Mouse (Mus musculus) lung, embryonic 14.5 days (tissue): ENCODE measurements around the gene Gm48551. TPM values are rescaled to one million over a fixed set of nuclear protein-coding genes. Genes with fewer than 3 reads are reported as not detected.

Source experiments
- ATAC-seq: fragments of 200-750 bp; cut with Nextera tagmentation; 2 replicates; pipeline ENCODE4 v1.8.0; 2017; ENCODE audit warnings: mild to moderate bottlenecking, moderate TSS enrichment, moderate library complexity; ENCODE audit not compliant: insufficient read depth
- DNase-seq: peaks from one replicate; pipeline ENCODE4 v3.0.0-alpha.2; 2015
- H3K27ac ChIP-seq: fragments of 300-500 bp; sonication (generic); 2 replicates; pipeline ENCODE4 v1.5.1; 2014; ENCODE audit warnings: low read depth, mild to moderate bottlenecking, moderate library complexity
- H3K27me3 ChIP-seq: fragments of 300-500 bp; sonication (generic); 2 replicates; pipeline ENCODE4 v1.6.1; 2014; ENCODE audit warnings: low read length, control low read depth; ENCODE audit not compliant: insufficient read depth
- H3K36me3 ChIP-seq: fragments of 300-500 bp; sonication (generic); 2 replicates; pipeline ENCODE4 v1.6.1; 2014; ENCODE audit warnings: control low read depth; ENCODE audit not compliant: insufficient read depth
- H3K4me1 ChIP-seq: fragments of 300-500 bp; sonication (generic); 2 replicates; pipeline ENCODE4 v1.6.1; 2014; ENCODE audit warnings: antibody characterized with exemption, control low read depth; ENCODE audit not compliant: insufficient read depth
- H3K4me2 ChIP-seq: fragments of 300-500 bp; sonication (generic); 2 replicates; pipeline ENCODE4 v1.6.1; 2014; ENCODE audit warnings: mild to moderate bottlenecking
- H3K4me3 ChIP-seq: fragments of 300-500 bp; sonication (generic); 2 replicates; pipeline ENCODE4 v1.5.1; 2014; ENCODE audit warnings: low read depth, low read length
- H3K9ac ChIP-seq: fragments of 300-500 bp; sonication (generic); 2 replicates; pipeline ENCODE4 v1.6.1; 2014
- H3K9me3 ChIP-seq: fragments of 300-500 bp; sonication (generic); 2 replicates; pipeline ENCODE4 v1.6.1; 2016; ENCODE audit warnings: low read depth, low read length, control low read depth
- CTCF ChIP-seq: IDR thresholded peaks from 2 replicates; pipeline ENCODE4 v1.5.1; 2016; ENCODE audit warnings: antibody characterized with exemption, low read depth
- WGBS: fragments of 180-500 bp; shearing (Covaris S2); extraction: QIAGEN DNeasy Blood & Tissue Kit; methylation state at CpG from one replicate; pipeline ENCODE4 v1.1.7; 2014; 5-methylcytosine and 5-hydroxymethylcytosine counted together
- polyA plus RNA-seq: library from polyadenylated mRNA; unstranded; fragments of >200 nt; fragmentation: Nextera tagmentation; extraction: Ambion mirVana; gene quantifications from 2 replicates; pipeline ENCODE4 v1.2.1, GENCODE M21; 2014

Gene Gm48551
- polyA plus RNA-seq, 1 experiment from 2014 or later, result 3.8 TPM

GRCm38 (mm10) chr10:81358209-81358608 is 26.1 kb upstream of the Gm48551 start:
- ATAC-seq (peak; percentile 1; the same call in 1 of the 2 replicates), DNase-seq (peak; percentile 54)
- peaks cover under 1% of the 10 kb centered on the region; the same call in 1 of the 2 replicates for H3K27me3 ChIP-seq
- 27% methylated on average over 4 of the region's 4 CpGs for WGBS
- peaks cover 13% of the 10 kb centered on the region; the same call in 1 of the 2 replicates for H3K36me3 ChIP-seq
- no peak for TF ChIP-seq CTCF
- H3K9ac ChIP-seq, result peak overlapping the region; percentile 81
- peak overlapping the region; percentile 100 for H3K4me2 ChIP-seq
- no peaks in the 10 kb centered on the region for H3K9me3 ChIP-seq
- peaks cover 24% of the 10 kb centered on the region for H3K4me1 ChIP-seq
- H3K4me3 ChIP-seq, result peak overlapping the region; percentile 78
- peak overlapping the region; percentile 69; the same call in 1 of the 2 replicates for H3K27ac ChIP-seq

- peak overlapping the region; percentile 69; the same call in 1 of the 2 replicates for H3K27ac ChIP-seq
- TF ChIP-seq CTCF, result no peak
- no peak for ATAC-seq
- H3K9me3 ChIP-seq, result no peaks in the 10 kb centered on the region
- H3K36me3 ChIP-seq, result peaks cover 13% of the 10 kb centered on the region; the same call in 1 of the 2 replicates
- peak overlapping the region; percentile 78 for H3K4me3 ChIP-seq
- peak overlapping the region; percentile 100 for H3K4me2 ChIP-seq
- H3K27me3 ChIP-seq, result peaks cover 6% of the 10 kb centered on the region; the same call in 1 of the 2 replicates
- H3K4me1 ChIP-seq, result peaks cover 29% of the 10 kb centered on the region
- no peak overlapping the region; the same call in 1 of the 2 replicates for H3K9ac ChIP-seq
- 68% methylated on average over 1 of the region's 1 CpGs for WGBS
- DNase-seq, result no peak
Measured at GRCm38 (mm10) chr10:81358841-81359240, 25.4 kb upstream of the Gm48551 start.

- H3K4me3 ChIP-seq, result no peak overlapping the region
- no peak overlapping the region for H3K9ac ChIP-seq
- 57% methylated on average over 8 of the region's 8 CpGs for WGBS
- no peak for ATAC-seq
- H3K9me3 ChIP-seq, result no peaks in the 10 kb centered on the region
- DNase-seq, result peak; percentile 36
- peaks cover 13% of the 10 kb centered on the region; the same call in 1 of the 2 replicates for H3K36me3 ChIP-seq
- no peak for TF ChIP-seq CTCF
- peaks cover 42% of the 10 kb centered on the region for H3K4me1 ChIP-seq
- peaks cover 8% of the 10 kb centered on the region; the same call in 1 of the 2 replicates for H3K27me3 ChIP-seq
- H3K27ac ChIP-seq, result no peak overlapping the region
- no peak overlapping the region for H3K4me2 ChIP-seq
Measured at GRCm38 (mm10) chr10:81360721-81361120, 23.5 kb upstream of the Gm48551 start.

GRCm38 (mm10) chr10:81362336-81362949 is 21.8 kb upstream of the Gm48551 start:
- peak overlapping the region; percentile 79 for H3K27ac ChIP-seq
- H3K9ac ChIP-seq, result peak overlapping the region; percentile 26; the same call in 1 of the 2 replicates
- ATAC-seq, result peak; percentile 9; the same call in 1 of the 2 replicates
- WGBS, result 53% methylated on average over 12 of the region's 12 CpGs
- H3K36me3 ChIP-seq, result peaks cover 29% of the 10 kb centered on the region
- H3K4me2 ChIP-seq, result peak overlapping the region; percentile 60
- peaks cover 8% of the 10 kb centered on the region; the same call in 1 of the 2 replicates for H3K27me3 ChIP-seq
- peaks cover 40% of the 10 kb centered on the region for H3K4me1 ChIP-seq
- no peaks in the 10 kb centered on the region for H3K9me3 ChIP-seq
- DNase-seq, result peak; percentile 52
- TF ChIP-seq CTCF, result no peak
- H3K4me3 ChIP-seq, result no peak overlapping the region

GRCm38 (mm10) chr10:81363436-81364346 is 20.6 kb upstream of the Gm48551 start:
- Histone ChIP-seq H3K27ac (peak overlapping the region; percentile 79), H3K4me2 (peak overlapping the region; percentile 60), H3K9ac (peak overlapping the region; percentile 39), H3K27me3 (peaks cover 8% of the 10 kb centered on the region; the same call in 1 of the 2 replicates), H3K4me1 (peaks cover 31% of the 10 kb centered on the region), H3K4me3 (peak overlapping the region; percentile 34), H3K36me3 (peaks cover 41% of the 10 kb centered on the region), H3K9me3 (no peaks in the 10 kb centered on the region)
- 8% methylated on average over 54 of the region's 54 CpGs for WGBS
- no peak for TF ChIP-seq CTCF
- DNase-seq (peak; percentile 37), ATAC-seq (no peak)

- Histone ChIP-seq H3K36me3 (peaks cover 51% of the 10 kb centered on the region), H3K4me1 (peaks cover 28% of the 10 kb centered on the region), H3K27me3 (peaks cover 8% of the 10 kb centered on the region; the same call in 1 of the 2 replicates), H3K4me2 (peak overlapping the region; percentile 60), H3K9ac (0 out of 2 replicates have a peak overlapping the region, but pooled peaks have one; percentile 39), H3K27ac (no peak overlapping the region), H3K9me3 (no peaks in the 10 kb centered on the region), H3K4me3 (peak overlapping the region; percentile 34)
- ATAC-seq (no peak; the same call in 1 of the 2 replicates), DNase-seq (peak; percentile 50)
- TF ChIP-seq CTCF, result no peak
- WGBS, result 10% methylated on average over 28 of the region's 28 CpGs
Measured at GRCm38 (mm10) chr10:81364666-81365065, 19.6 kb upstream of the Gm48551 start.

GRCm38 (mm10) chr10:81365073-81365472 is 19.2 kb upstream of the Gm48551 start:
- peaks cover 52% of the 10 kb centered on the region for H3K36me3 ChIP-seq
- H3K27ac ChIP-seq, result no peak overlapping the region
- no peak overlapping the region for H3K4me3 ChIP-seq
- WGBS, result 26% methylated on average over 4 of the region's 4 CpGs
- no peak for DNase-seq
- peaks cover 28% of the 10 kb centered on the region for H3K4me1 ChIP-seq
- no peak for TF ChIP-seq CTCF
- no peaks in the 10 kb centered on the region for H3K9me3 ChIP-seq
- peak overlapping the region; percentile 60 for H3K4me2 ChIP-seq
- no peak overlapping the region for H3K9ac ChIP-seq
- H3K27me3 ChIP-seq, result peaks cover 8% of the 10 kb centered on the region; the same call in 1 of the 2 replicates
- ATAC-seq, result no peak; the same call in none of the 2 replicates
